Mouse (Mus musculus) CH12.LX (cell line): ENCODE measurements around the gene Farsa. TPM values are rescaled to one million over a fixed set of nuclear protein-coding genes. Genes with fewer than 3 reads are reported as not detected.
A peak's percentile ranks its signal among the peaks of the same experiment; 100 is the strongest.

Experiments used
- DNase-seq: peaks from one replicate; pipeline ENCODE4 v3.0.0-alpha.2; 2013; ENCODE audit errors: extremely low read depth
- H3K27ac ChIP-seq: 2 replicates; pipeline ENCODE4 v1.5.1; 2012; ENCODE audit warnings: low read depth, mild to moderate bottlenecking, control low read depth, moderate library complexity; ENCODE audit not compliant: insufficient read depth
- H3K27me3 ChIP-seq: replicated peaks from 2 replicates; pipeline ENCODE3; 2012; ENCODE audit warnings: inconsistent platforms
- H3K36me3 ChIP-seq, 2 experiments: replicated peaks in 1 of 2; 2 replicates each; pipeline versions ENCODE3 to v1.6.1; 2012; ENCODE audit warnings: inconsistent platforms in 1 of 2, low read length in 1 of 2, mild to moderate bottlenecking in 1 of 2, mixed read lengths in 1 of 2, moderate library complexity in 1 of 2; ENCODE audit not compliant: control insufficient read depth in 1 of 2, insufficient read depth in 1 of 2
- H3K4me1 ChIP-seq, 2 experiments: 2 replicates each; pipeline ENCODE4 v1.6.1; 2012; ENCODE audit warnings: inconsistent platforms in 1 of 2, moderate library complexity in 1 of 2; ENCODE audit not compliant: insufficient read depth in 2 of 2, control insufficient read depth in 1 of 2
- H3K4me2 ChIP-seq: 2 replicates; pipeline ENCODE4 v1.6.1; 2012; ENCODE audit warnings: low read depth, mild to moderate bottlenecking, control low read depth; ENCODE audit not compliant: poor library complexity, insufficient read depth, severe bottlenecking
- H3K4me3 ChIP-seq, 3 experiments: fragments of 150-350 bp in 1 of 3; sonication (generic) in 1 of 3; replicated peaks in 1 of 3; 2 replicates each; pipeline versions ENCODE3 to v1.5.1; 2011 to 2012; ENCODE audit warnings: low read depth in 2 of 3, low read length in 2 of 3, mild to moderate bottlenecking in 2 of 3, moderate library complexity in 2 of 3, control low read depth in 1 of 3, improper control_type of control experiment in 1 of 3, inconsistent platforms in 1 of 3, mixed read lengths in 1 of 3; ENCODE audit not compliant: poor library complexity in 1 of 3
- H3K79me2 ChIP-seq: replicated peaks from 2 replicates; pipeline ENCODE4 v1.6.1; 2012; ENCODE audit warnings: mild to moderate bottlenecking, moderate library complexity; ENCODE audit not compliant: control insufficient read depth, poor library complexity, insufficient read depth, severe bottlenecking; ENCODE audit errors: extremely low read depth
- H3K9ac ChIP-seq: 2 replicates; pipeline ENCODE4 v1.6.1; 2012; ENCODE audit warnings: low read depth, mild to moderate bottlenecking, control low read depth, moderate library complexity; ENCODE audit not compliant: insufficient read depth
- H3K9me3 ChIP-seq: replicated peaks from 2 replicates; pipeline ENCODE3; 2012; ENCODE audit warnings: low read length, inconsistent platforms, mixed read lengths
- CHD1 ChIP-seq: IDR thresholded peaks from 2 replicates; pipeline ENCODE4 v1.6.1; 2012; ENCODE audit warnings: low read depth, low read length, improper control_type of control experiment, inconsistent platforms
- CHD2 ChIP-seq: IDR thresholded peaks from 2 replicates; pipeline ENCODE4 v1.6.1; 2011; ENCODE audit warnings: low read length, improper control_type of control experiment
- CTCF ChIP-seq, 2 experiments: IDR thresholded peaks in 1 of 2; conservative IDR thresholded peaks in 1 of 2; 2 replicates each; pipeline ENCODE4 v1.5.1; 2011 to 2012; ENCODE audit warnings: low read depth in 2 of 2, low read length in 2 of 2, improper control_type of control experiment in 1 of 2, inconsistent platforms in 1 of 2, mild to moderate bottlenecking in 1 of 2, moderate library complexity in 1 of 2
- JUN ChIP-seq: IDR thresholded peaks from 2 replicates; pipeline ENCODE4 v1.6.1; 2011; ENCODE audit warnings: low read depth, mild to moderate bottlenecking, low read length, improper control_type of control experiment, moderate library complexity; ENCODE audit not compliant: insufficient read depth
- MAFK ChIP-seq: IDR thresholded peaks from 2 replicates; pipeline ENCODE4 v1.6.1; 2011; ENCODE audit warnings: low read length, improper control_type of control experiment; ENCODE audit not compliant: insufficient replicate concordance
- MAX ChIP-seq: IDR thresholded peaks from 2 replicates; pipeline ENCODE4 v1.6.1; 2011; ENCODE audit warnings: low read length, improper control_type of control experiment
- MYC ChIP-seq: IDR thresholded peaks from 2 replicates; pipeline ENCODE4 v1.6.1; 2011; ENCODE audit warnings: low read depth, mild to moderate bottlenecking, improper control_type of control experiment, low read length
- NELFE ChIP-seq: IDR thresholded peaks from 2 replicates; pipeline ENCODE4 v1.6.1; 2011; ENCODE audit warnings: low read depth, low read length, improper control_type of control experiment
- RAD21 ChIP-seq: IDR thresholded peaks from 2 replicates; pipeline ENCODE4 v1.6.1; 2011; ENCODE audit warnings: low read depth, mild to moderate bottlenecking, low read length, improper control_type of control experiment, moderate library complexity
- SMC3 ChIP-seq: IDR thresholded peaks from 2 replicates; pipeline ENCODE4 v1.6.1; 2011; ENCODE audit warnings: low read depth, low read length, improper control_type of control experiment
- USF1 ChIP-seq: IDR thresholded peaks from 2 replicates; pipeline ENCODE4 v1.6.1; 2014; ENCODE audit warnings: low read depth, mild to moderate bottlenecking, inconsistent platforms, low read length, improper control_type of control experiment
- USF2 ChIP-seq: conservative IDR thresholded peaks from 2 replicates; pipeline ENCODE4 v1.6.1; 2011; ENCODE audit warnings: low read depth, low read length, improper control_type of control experiment
- ZMIZ1 ChIP-seq: IDR thresholded peaks from 2 replicates; pipeline ENCODE4 v1.6.1; 2012; ENCODE audit warnings: low read depth, mild to moderate bottlenecking, inconsistent platforms, low read length, improper control_type of control experiment
- ZNF384 ChIP-seq: IDR thresholded peaks from 2 replicates; pipeline ENCODE4 v1.6.1; 2012; ENCODE audit warnings: low read depth, low read length, improper control_type of control experiment, inconsistent platforms
- dilution Hi-C: fragments of 300-500 bp; cut with MboI; formaldehyde crosslinking; loops from 2 replicates; pipeline ENCODE4 v1.14.3; 2020; ENCODE audit warnings: low sequenced_read_pairs; ENCODE audit not compliant: extremely low pct_unique_long_range_greater_than_20kb, extremely low pct_ligation_motif_present
- in situ Hi-C: fragments of 300-500 bp; cut with MboI; formaldehyde crosslinking; loops from 3 replicates; pipeline ENCODE4 v1.14.3; 2019; ENCODE audit warnings: low sequenced_read_pairs, low pct_ligation_motif_present, low pct_unique_long_range_greater_than_20kb, mixed read lengths
- polyA plus RNA-seq: library from polyadenylated mRNA; unstranded; fragments of >175 nt; gene quantifications from 2 replicates; pipeline ENCODE4 v1.2.1, GENCODE M21; 2012; ENCODE audit warnings: low read depth; ENCODE audit not compliant: insufficient read length
- total RNA-seq, 2 experiments: library from RNA; depleted of rRNA; stranded (reverse); fragments of 300-350 nt in 1 of 2; fragments of >200 nt in 1 of 2; gene quantifications; 2 replicates each; pipeline ENCODE4 v1.2.3; 2012 to 2014

Farsa gene
- total and polyA plus RNA-seq, 3 experiments: 142 to 175 (median 146) TPM

GRCm38 (mm10) chr8:84832034-84832717, 24.6 kb upstream of the Farsa start (continued):
- TF ChIP-seq SMC3: no peak
- TF ChIP-seq CHD2: peak; percentile 49
- no peak; the same call in 1 of the 2 replicates for TF ChIP-seq CHD1
- no peak; the same call in 1 of the 2 replicates for TF ChIP-seq MYC
- no peak for TF ChIP-seq JUN
- TF ChIP-seq ZNF384: 0 out of 2 replicates have a peak, but pooled peaks have one; percentile 38
- peak; percentile 82; the same call in 1 of the 2 replicates for TF ChIP-seq MAX
- TF ChIP-seq RAD21: no peak
- no peak for TF ChIP-seq USF1
- TF ChIP-seq ZMIZ1: peak; percentile 89
- 0 out of 2 replicates have a peak, but pooled peaks have one; percentile 5 for TF ChIP-seq MAFK
- peak; percentile 94 for TF ChIP-seq NELFE
- TF ChIP-seq, all 38 proteins: peak for 23

- dilution Hi-C loops: no loop called here
- TF ChIP-seq CTCF (conservative IDR thresholded peaks at IDR 0.05 in 1 of 2, IDR thresholded peaks at IDR 0.05 in 1 of 2; ENCODE audit: low read depth in 2 of 2, low read length in 2 of 2) (peak in 1 of 2 experiments; percentile 31; a peak in 1 of 4 replicates), CHD1 (peak; percentile 48; the same call in 1 of the 2 replicates), CHD2 (no peak), USF2 (no peak)
- peak overlapping the region; percentile 52; the same call in 1 of the 2 replicates for H3K27ac ChIP-seq
- peaks cover 8 to 54% of the 10 kb centered on the region in 2 experiments; a peak in 3 of 4 replicates for H3K4me1 ChIP-seq
- H3K36me3 ChIP-seq: peaks cover 40 to 49% of the 10 kb centered on the region in 2 experiments
- DNase-seq: no peak
- H3K9ac ChIP-seq: peak overlapping the region; percentile 82
- H3K79me2 ChIP-seq: peaks cover 23% of the 10 kb centered on the region
- H3K4me3 ChIP-seq: peak overlapping the region; percentile 86 to 98 (median 89)
- H3K9me3 ChIP-seq: no peaks in the 10 kb centered on the region
- no peaks in the 10 kb centered on the region for H3K27me3 ChIP-seq
- in situ Hi-C loops: no loop called here
- H3K4me2 ChIP-seq: peak overlapping the region; percentile 91
Measured at GRCm38 (mm10) chr8:84832759-84833742, 23.7 kb upstream of the Farsa start.
